In genomic region chr5:125222706-125223105, GRCm38 (mm10) we compare ENCODE assay signal across 12 mouse cellular contexts. TPM values are rescaled to one million over a fixed set of nuclear protein-coding genes. Genes with fewer than 3 reads are reported as not detected.
DNase-seq lines count a peak whose midpoint lies in the region; ATAC-seq and TF ChIP-seq lines count a peak whose summit lies in the region.
"Had no signal": no experiment of that assay in that cellular context is flagged by ENCODE, and none has a peak within 500 bp of the region (broad histone marks: within the 10 kb centered on the region; RNA-seq: fewer than 3 reads in every experiment).

No protein-coding gene starts in this region.

- no peak for TF ChIP-seq CTCF in layer of hippocampus, adult 2 months (conservative IDR thresholded peaks at IDR 0.05)

- H3K4me3 ChIP-seq in layer of hippocampus, adult 2 months = no peak overlapping the region
- H3K4me3 ChIP-seq in hindbrain, embryonic 16.5 days (ENCODE audit: low read length) = no peak overlapping the region
- H3K4me3 ChIP-seq: embryonic facial prominence, embryonic 15.5 days; heart, embryonic 13.5 days had no signal

- H3K4me1 ChIP-seq in hindbrain, embryonic 16.5 days (ENCODE audit: control insufficient read depth, insufficient read depth, low read depth, low read length) = peaks cover 31% of the 10 kb centered on the region

- DNase-seq in layer of hippocampus, adult 2 months (ENCODE audit: low spot score in 2 of 2) = peak in 1 of 2 experiments; percentile 44
- no peak for DNase-seq in layer of hippocampus, postnatal 14 days (ENCODE audit: low spot score in 2 of 2)
- DNase-seq in brain, adult 2 months (ENCODE audit: low read depth, low spot score) = peak; percentile 96
- peak; percentile 88 for DNase-seq in cerebellum, adult 9-10 months
- DNase-seq in T-cell, adult 2 months (ENCODE audit: low spot score) = no peak
- DNase-seq in gastrocnemius, postnatal 25 days = no peak
- DNase-seq in kidney, postnatal 25 days = no peak
- DNase-seq: kidney, adult 18-20 months; lung, adult 2 months had no signal

- no peak overlapping the region for H3K9ac ChIP-seq in hindbrain, embryonic 16.5 days (ENCODE audit: low read depth, low read length)
- H3K9ac ChIP-seq: embryonic facial prominence, embryonic 15.5 days; heart, embryonic 13.5 days had no signal

- H3K9me3 ChIP-seq in hindbrain, embryonic 16.5 days (ENCODE audit: control insufficient read depth, low read length) = peaks cover under 1% of the 10 kb centered on the region; the same call in 1 of the 2 replicates

- H3K36me3 ChIP-seq in hindbrain, embryonic 16.5 days (ENCODE audit: control insufficient read depth, insufficient read depth, low read length) = no peaks in the 10 kb centered on the region
- H3K36me3 ChIP-seq: embryonic facial prominence, embryonic 15.5 days; heart, embryonic 13.5 days had no signal

- 0 out of 2 replicates have a peak overlapping the region, but pooled peaks have one; percentile 28 for H3K27ac ChIP-seq in layer of hippocampus, adult 2 months
- peak overlapping the region; percentile 55; the same call in 1 of the 2 replicates for H3K27ac ChIP-seq in hindbrain, embryonic 16.5 days (ENCODE audit: low read depth, low read length)
- H3K27ac ChIP-seq: embryonic facial prominence, embryonic 15.5 days had no signal

- ATAC-seq in hindbrain, embryonic 16.5 days = no peak

- H3K4me2 ChIP-seq in hindbrain, embryonic 16.5 days (ENCODE audit: low read length) = no peak overlapping the region
- H3K4me2 ChIP-seq: embryonic facial prominence, embryonic 15.5 days; heart, embryonic 13.5 days had no signal

- WGBS in hindbrain, embryonic 16.5 days = 32% methylated on average over 6 of the region's 6 CpGs

- H3K27me3 ChIP-seq in hindbrain, embryonic 16.5 days (replicated peaks; ENCODE audit: control insufficient read depth, insufficient read depth, low read length) = no peaks in the 10 kb centered on the region
- H3K27me3 ChIP-seq: embryonic facial prominence, embryonic 15.5 days; heart, embryonic 13.5 days had no signal

RNA-seq across cellular contexts. Expression of gene Ncor2, which starts 43.7 kb away (rescaled TPM):
- 100 to 1,000 TPM; 285 to 307 TPM for total RNA-seq in layer of hippocampus, adult 2 months (2021)
- 100 to 1,000 TPM; 238 to 254 TPM for total RNA-seq in layer of hippocampus, postnatal 14 days (2021)
- 23.3 and 26.2 TPM in 2 replicates for polyA plus RNA-seq in hindbrain, embryonic 16.5 days (2015; fragmentation: Nextera tagmentation; extraction: Ambion mirVana)
- 100 to 1,000 TPM in 1 of 2 experiments, 10 to 100 TPM in 1; 92.7 to 108 TPM for total RNA-seq in gastrocnemius, postnatal 25 days (2021)

Comparison
In these comparisons a context has a peak if more than half of its experiments do, and no peak if none do; other contexts are left out.
1. DNase-seq: peak in brain, adult 2 months (single experiment) and cerebellum, adult 9-10 months (single experiment); none in layer of hippocampus, postnatal 14 days (0 of 2), T-cell, adult 2 months (single experiment), gastrocnemius, postnatal 25 days (single experiment) and kidney, postnatal 25 days (0 of 2).